Mouse (Mus musculus) natural killer cell, adult 2 months (primary cell): ENCODE data around the gene Gcg.
A peak's percentile ranks its signal among the peaks of the same experiment; 100 is the strongest.

Experiments
- DNase-seq, 2 experiments: peaks; one replicate each; pipeline ENCODE4 v3.0.0; 2022; ENCODE audit warnings: low spot score in 2 of 2

Gcg gene

GRCm38 (mm10) chr2:62460231-62460710 lies 23.2 kb downstream of the Gcg start:
- DNase-seq = peak in 1 of 2 experiments; percentile 69

GRCm38 (mm10) chr2:62459241-62460174 lies 23.9 kb downstream of the Gcg start:
- no peak for DNase-seq

GRCm38 (mm10) chr2:62458070-62458469 lies 25.4 kb downstream of the Gcg start:
- no peak for DNase-seq

GRCm38 (mm10) chr2:62454991-62455390 lies 28.5 kb downstream of the Gcg start:
- no peak for DNase-seq

- DNase-seq = no peak
Measured at GRCm38 (mm10) chr2:62454033-62454432, 29.4 kb downstream of the Gcg start.

- DNase-seq = no peak
Measured at GRCm38 (mm10) chr2:62450364-62450763, 33.1 kb downstream of the Gcg start.

- DNase-seq = no peak
Measured at GRCm38 (mm10) chr2:62449692-62450346, 33.6 kb downstream of the Gcg start.

GRCm38 (mm10) chr2:62440802-62441544 lies 42.5 kb downstream of the Gcg start:
- peak; percentile 2 to 59 for DNase-seq

GRCm38 (mm10) chr2:62440083-62440482 lies 43.4 kb downstream of the Gcg start:
- DNase-seq = no peak

GRCm38 (mm10) chr2:62431245-62431795 lies 52.1 kb downstream of the Gcg start:
- DNase-seq = no peak

- DNase-seq = no peak
Measured at GRCm38 (mm10) chr2:62425941-62426340, 57.5 kb downstream of the Gcg start.
